Mouse (Mus musculus) 3134 (cell line): ENCODE data around the gene Tsfm.

ENCODE experiments used
- DNase-seq: peaks from one replicate; pipeline ENCODE4 v3.0.0-alpha.2; 2011; ENCODE audit warnings: low spot score; ENCODE audit not compliant: insufficient read length; ENCODE audit errors: extremely low read depth

The Tsfm gene

DNA sequence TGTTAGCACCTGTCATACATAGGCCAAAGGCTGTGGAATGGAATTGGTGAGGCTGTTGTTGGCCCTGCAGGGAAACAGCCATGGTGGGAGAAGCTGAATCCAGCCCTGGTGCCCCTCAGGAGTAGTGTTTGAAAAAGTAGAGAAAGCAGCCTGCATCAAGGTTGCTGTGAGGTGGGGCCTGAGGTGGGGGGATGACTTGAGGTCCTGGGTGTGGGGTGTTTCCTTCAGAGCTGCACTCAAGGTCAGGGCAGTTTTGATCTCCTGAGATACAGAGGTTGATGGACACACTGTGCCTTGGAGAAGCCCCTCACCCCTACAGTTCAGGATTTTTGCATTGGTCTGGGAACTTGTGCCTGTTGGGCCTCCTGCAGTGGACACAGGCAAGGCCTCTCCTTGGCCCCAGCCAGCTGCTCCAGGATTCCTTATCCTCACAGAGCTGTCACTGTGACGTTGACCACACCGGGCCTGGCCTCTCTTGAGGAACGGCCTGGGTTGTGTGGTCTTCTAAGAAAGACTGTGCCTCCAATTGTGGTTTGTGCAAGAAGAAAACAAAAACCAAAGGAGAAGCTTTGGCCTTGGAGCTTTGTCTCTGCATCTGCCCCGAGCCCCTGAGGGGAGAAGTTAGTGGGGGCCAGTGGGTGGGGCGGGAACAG lies 42.0 kb downstream of the Tsfm start:
- DNase-seq, result no peak

DNA sequence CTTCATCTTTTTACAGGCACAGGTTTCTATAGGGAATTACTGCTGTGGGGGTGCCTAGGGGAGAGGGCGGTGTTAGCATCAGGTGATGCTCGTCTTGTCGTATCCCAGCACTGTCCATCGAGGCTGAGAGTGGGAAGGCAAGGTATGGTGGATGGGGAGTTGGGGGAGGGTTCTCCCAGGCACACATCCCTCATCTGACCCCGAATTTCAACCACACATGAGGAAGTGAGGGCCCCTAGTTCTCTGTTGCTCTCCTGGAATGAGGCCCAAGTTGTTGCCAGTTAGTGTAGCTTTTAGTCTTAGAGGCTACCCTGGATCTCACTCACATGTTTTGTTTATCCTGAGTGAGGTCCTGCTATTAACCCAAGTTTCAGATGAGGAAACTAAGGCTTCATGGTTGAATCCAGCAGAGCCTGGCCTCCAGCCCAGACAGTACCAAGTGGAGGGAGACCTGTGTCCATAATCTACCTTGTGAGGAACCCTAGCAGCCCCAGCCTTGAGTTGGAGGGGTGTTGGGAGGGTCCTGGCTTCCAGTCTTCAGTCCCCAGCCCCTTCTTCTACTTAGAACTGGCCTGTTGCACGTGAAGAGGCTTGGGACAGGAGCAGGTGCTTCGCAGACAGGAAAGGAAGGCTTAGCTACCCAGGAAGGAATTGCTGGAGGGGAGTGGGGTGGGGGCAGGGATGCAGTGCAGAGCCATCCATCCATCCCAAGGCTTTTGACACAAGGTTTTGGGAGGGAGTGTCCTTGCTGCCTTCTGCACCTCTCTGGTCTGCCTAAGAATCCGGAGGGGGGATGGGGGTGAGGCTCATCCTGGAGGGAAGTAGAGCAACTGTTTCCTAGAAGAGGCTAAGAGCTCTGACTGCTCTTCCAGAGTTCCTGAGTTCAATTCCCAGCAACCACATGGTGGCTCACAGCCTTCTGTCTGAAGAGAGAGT lies 43.2 kb downstream of the Tsfm start:
- no peak for DNase-seq

DNA sequence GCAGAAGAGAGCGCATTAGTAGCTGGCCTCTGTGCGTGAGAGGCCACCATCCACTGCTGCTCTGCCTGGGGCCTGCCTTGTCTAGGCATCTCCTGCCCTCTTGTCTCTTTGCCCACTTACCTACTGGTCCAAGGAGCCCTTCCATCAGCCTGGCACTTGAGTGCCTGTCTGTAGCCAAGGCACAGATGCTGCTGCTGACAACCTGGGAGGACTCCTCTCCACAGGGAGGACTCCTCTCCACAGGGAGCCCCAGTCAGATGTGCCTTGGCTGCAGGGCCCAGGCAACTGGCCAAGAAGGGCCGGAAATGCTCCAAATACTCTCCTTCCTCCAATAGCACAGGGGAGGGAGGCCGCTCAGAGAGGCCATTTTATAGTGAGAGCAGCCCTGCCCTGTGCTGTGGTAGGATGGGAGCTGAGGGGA lies 44.1 kb downstream of the Tsfm start:
- DNase-seq, result peak; percentile 56

DNA sequence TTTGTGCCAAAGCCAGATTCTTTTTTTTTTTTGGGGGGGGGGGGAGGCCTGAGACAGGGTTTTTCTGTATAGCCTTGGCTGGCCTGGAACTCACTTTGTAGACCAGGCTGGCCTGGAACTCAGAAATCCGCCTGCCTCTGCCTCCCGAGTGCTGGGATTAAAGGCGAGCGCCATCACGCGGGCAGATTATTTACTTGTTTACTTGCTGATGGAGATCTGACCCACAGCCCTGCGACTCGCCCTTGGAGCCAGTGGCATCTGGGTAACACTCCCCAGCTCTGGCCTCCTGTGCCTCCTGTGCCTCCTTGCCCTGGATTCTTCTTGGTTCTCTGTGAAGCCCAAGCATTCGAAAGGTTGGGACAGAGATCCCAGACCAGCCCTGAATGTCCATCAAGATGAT lies 45.1 kb downstream of the Tsfm start:
- no peak for DNase-seq

DNA sequence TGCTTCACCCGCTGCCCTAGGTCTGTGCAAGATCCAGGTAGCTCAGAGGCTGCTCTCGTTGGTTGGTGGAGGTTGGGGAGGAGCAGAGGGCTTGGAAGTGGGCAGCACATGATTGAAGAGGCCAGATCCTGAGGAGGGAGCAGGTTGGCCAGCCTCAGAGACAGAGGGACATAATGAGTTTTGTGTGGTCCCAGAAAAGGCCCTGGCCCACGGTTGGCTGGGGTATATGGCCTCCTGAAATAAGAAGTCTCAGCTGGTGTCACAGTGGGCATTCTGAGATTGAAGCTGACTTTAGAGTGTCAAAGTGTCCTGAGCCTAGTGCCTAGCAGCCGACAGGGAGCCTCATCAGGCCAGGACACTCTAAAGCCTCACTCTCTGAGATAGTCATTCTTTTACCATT lies 45.5 kb downstream of the Tsfm start:
- no peak for DNase-seq

DNA sequence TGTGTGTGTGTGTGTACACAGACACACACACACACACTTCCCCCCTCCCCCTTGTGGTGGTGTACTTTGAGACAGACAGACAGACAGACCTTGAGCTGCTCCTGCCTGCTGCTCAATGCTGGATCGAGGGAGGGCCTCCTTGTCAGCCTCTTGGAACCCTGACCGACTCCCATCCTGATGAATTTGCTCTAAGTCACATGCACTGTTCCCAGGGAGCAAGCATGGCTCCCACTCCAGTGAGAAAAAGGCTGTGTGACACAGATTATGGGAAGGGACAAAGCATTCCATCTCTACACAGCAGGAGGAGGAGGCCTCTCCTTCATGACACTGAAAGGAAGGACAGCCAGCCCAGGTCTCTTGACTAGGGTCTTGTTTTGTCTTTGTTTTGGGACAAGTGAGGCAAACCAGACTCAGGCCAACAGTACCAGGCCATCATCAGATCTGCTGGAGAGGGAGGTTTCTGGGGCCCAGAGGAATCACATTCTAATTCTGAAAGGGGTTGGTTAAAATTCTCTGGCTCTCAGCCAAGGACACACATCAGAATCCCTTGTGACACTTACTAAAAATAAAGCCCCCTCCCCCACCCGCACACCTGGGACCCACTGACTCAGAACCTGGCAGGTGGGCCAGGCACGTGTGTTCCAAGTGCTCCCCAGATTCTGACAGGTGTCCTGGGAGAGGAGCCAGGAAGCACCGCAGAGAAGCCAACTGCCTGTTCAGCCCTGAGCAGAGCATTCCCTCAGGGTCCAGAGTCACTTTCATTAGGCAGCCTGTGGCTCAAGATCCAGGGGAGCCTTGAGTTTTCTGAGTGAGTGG lies 46.2 kb downstream of the Tsfm start:
- peak; percentile 57 for DNase-seq

DNA sequence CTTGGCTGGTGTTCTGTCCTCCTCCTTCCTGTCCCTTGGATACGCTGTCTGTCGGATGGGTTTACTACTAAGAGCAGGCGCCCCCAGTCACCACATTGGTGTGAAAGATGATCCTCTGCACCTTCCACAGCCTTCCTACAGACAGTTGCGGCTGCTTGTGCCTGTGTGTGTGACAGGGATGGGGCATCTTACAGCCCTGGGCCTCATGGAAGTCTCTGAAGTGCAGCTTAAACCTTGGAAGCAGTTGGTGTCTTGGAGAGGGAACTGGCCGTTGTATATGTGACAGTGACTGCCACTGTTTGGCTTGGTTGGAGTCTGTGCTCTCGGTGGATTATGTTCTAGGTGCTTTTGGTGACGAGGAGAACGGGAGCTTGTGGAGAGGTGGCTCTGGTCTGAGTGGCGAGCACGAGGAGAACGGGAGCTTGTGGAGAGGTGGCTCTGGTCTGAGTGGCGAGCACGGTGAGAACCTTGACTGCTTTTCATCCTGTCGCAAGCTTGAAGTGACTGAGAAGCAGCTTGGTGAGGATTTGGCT lies 47.4 kb downstream of the Tsfm start:
- no peak for DNase-seq

DNA sequence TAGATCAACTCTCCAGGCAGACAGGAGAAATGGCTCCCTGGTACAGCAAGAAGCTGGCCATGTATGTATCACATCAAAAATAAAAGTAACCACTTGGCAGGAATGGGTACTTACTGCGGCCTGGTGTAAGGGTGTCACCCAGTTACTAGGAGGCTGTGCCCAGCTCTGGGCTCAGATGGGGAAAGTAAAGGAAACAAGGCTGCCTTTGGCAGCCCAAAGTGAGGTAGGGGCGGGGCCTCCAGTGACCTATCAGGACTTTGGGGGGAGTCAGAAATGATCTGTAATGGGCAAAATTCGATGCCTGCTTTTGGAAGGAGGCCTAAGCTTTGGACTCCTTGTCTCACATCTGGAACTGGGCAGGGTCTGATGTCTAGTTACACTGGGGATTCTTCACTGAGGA lies 48.9 kb downstream of the Tsfm start:
- no peak for DNase-seq

DNA sequence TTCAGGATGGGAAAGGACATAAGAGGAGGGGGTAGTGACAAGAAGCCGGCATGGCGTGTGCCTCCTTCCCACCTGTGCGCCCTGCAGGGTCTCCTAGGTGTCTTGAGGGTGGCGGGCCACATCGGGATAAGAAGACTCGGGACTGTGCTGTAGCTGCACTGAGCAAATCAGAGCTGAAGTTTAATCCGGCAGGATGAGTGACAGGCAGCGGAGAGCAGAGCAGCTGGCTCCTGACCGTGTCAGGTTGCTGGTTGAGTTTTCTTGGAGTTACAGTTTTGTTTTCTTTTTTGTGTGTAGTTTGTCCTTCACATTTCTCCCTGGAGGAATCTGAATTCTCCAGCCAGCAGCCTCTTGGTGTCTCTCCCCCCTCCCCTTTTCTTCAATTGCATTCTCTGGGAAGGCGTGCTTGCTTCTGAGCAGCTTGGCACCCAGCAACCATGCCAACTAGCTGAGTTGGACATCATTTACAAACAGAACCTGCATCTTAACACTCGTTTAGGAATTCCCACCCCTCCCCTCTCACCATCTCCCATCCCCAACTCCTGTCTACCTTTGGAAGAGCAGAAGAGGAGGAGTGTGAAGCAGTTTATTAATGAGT lies 49.6 kb downstream of the Tsfm start:
- no peak for DNase-seq

DNA sequence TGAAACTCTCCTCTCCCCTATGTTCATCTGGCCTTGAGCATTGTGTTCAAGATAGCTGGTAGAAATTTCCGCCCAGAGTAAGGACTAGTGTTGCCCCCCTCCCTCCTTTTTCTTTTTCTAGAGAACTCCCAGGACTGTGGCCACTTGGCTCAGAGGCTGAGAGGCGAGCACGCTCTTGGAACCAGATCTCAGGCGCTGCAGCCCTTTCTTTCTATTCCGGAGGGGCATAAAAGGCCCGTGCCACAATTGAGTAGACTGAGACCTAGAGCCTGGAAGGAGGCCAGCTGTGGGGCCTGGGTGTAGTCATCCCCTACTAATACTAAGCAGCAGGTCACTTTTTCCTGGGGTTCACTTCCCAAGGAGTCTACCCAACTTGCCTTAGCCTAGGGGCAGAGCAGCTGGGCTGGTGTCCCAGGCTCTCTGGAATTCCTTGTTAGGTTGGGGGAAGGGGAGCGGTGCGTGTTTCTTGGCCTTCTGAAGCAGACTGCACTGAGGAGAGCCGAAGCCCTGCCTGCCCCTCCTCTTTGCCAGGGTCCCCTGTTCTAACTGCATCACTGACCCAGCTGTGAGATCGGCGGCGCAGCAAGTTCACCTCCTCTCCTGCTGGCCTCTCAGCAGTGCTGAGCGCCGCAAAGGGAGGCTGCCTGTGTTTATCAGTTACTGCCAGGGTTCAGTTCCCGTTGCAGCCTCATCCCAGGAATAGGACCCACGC lies 50.3 kb downstream of the Tsfm start:
- DNase-seq, result peak; percentile 63

DNA sequence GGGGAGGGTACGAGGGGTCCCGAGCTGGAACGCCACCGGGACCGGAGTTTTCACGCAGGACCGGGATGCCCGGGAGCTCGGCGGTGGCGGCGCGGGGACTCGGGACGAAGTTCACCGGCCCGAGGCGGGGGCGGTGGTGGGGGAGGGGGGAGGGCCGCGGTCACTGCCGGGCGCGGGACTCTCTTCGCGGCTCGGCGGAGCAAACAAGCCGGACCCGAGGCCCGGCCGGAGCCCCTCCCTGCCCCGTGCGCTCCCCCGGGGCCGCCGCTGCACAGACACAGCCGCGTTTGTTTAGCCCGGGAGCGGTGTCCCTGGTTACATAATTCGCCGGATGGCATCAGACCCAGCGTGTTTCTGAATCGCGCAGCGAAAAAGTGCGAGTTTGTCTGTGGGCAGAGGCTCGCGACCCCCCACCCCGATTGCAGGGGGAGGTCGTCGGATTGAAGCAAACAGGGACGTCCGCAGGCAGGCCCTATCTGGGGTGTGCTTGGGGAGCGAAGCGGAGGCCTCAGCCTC lies 50.9 kb downstream of the Tsfm start:
- peak; percentile 58 for DNase-seq

DNA sequence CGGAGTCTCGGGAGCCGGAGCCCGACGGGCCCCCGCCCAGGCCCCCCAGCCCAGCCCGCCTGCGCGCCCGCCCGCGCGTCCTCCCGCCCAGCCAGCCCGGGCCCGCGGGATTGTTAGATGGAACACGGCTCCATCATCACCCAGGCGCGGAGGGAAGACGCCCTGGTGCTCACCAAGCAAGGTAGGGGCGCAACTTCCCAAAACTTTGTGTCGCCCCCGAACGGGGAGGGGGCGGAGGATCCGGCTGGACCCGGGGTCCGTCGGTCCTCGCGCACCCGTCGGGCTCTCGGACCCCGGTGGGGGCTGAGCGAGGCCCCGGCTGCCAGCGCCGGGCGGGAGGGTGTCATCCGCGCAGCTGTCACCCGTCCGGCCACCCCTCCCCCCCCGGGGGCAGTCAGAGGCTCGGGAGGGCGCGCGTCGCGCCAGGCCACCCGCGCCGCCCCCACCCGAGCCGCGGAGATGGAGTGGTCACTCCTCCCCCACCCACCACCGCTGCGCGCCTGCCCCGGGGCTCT lies 51.5 kb downstream of the Tsfm start:
- peak; percentile 61 for DNase-seq

DNA sequence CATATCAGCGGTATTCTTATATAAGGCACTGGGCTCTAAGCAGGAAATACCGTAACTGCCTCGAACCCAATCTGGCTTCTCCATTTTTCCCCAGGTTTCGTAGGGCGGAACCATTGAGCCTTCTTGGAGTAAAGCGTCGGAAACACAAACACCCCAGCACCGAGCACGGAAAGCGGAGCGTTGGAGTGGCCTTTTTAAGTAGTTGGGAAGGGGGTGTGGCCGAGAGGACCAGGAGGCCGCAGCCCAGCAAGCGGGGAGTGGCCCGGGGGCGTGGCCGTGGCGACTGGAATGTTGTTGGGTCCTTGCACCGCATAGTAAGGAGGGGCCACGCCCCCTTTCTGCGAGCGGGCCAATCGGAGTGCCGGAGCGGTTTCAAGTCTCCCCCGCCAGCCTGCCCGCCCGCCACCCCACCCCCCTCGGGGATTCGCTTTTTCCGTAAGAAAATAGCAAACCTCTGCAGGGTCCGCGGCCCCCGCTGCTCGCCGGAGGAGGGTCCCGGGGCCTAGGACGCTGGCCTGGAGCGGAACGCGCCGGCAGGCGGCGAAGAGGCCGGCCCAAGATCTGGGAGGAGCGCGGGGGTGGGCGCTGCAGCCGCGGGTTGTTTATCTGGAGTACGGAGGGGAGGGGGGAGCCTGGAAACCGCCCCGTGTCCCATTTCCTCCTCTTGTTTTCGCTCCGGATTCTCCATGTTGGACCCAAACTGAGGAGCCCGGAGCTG lies 52.2 kb downstream of the Tsfm start, which contains the start of gene Ctdsp2:
Gene Ctdsp2, plus strand, starts transcription at position 441 of the 718 bp plus-strand sequence.
- peak; percentile 100 for DNase-seq

DNA sequence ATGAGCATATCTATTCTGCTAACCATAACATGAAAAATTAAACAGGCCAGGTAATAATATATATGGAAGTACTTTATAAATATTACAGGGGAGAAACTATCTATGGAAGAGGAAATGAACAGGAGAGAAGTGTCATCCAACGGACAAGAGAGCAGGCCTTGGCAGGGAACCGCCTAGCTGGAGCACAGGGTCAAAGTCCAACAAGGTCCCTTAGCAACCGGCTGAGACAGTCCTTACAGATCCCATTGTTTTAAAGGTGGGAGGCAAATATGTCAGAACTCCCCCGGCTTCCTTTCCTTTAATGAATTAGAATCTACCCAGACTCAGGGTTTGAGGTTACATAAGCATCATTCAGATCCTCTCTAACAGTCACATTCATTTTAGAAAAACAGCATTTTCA lies 53.6 kb downstream of the Tsfm start:
- no peak for DNase-seq

DNA sequence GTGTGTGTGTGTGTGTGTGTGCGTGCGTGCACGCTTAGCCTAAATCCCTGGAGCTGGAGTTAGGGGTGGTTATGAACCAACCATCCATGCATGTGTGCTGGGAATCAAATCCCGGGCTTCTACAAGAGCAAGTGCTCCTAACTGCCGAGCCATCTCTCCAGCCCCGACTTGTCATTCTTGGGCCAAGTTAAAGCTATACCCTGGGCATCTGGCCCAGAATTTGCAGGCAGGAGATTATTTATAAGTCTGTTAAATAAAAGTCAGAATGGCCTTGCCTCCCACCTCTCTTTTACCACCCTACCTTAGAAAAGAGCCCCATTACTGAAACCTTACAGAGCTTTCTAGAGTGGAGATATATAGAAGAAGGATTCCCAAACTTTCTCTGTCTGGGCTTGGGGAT lies 54.9 kb downstream of the Tsfm start:
- no peak for DNase-seq

DNA sequence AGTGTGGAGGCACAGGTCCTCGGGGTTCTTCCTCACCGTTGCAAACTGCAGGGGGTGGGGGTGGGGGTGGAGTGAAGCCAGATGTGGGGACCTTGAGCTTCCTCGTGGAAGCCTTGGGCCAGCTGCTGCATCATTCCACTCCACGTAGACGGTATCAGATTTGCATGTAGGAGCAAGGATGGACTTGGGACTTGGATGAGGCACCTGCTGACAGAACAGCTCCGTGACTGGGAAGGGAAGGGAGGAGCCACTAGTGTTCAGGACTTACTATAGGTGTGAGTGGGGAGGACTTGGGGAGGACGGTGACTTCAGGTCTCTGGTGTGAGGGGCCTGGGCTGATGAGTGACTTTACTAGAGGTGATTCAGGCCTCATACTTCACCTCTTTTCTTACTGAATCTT lies 57.7 kb downstream of the Tsfm start:
- DNase-seq, result no peak

DNA sequence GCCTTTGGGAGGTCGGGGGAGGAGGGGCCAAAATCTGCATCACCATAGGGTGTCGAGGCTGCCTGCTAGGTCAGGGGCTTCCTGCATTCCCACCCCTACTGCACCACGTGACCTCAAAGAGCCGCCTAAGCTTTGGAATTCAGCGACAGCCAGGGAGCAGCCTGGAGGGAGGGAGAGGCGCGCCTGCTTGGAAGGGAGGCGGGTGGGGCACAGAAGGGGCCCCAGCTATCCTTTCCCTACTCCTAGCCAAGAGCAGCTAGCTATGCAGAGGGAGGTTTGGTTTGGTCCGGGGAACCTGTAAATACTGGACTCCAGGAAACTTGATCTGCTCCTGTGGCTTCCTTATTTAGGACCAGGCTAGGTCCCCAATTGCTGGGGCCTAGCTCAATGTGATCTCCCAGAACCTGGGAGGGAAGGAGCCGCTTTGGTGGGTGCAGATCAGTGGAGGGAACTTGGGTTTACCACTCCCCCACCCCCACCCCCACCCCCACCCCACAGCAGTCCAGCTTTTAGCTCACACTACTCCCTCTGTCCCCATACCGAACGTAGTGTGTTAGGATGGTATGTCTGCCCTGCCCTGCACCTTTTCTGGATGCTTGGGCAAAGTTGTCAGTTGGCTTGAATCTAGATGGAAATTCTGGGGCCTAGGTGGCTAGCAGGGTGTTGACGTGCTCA lies 58.5 kb downstream of the Tsfm start:
- DNase-seq, result peak; percentile 37

DNA sequence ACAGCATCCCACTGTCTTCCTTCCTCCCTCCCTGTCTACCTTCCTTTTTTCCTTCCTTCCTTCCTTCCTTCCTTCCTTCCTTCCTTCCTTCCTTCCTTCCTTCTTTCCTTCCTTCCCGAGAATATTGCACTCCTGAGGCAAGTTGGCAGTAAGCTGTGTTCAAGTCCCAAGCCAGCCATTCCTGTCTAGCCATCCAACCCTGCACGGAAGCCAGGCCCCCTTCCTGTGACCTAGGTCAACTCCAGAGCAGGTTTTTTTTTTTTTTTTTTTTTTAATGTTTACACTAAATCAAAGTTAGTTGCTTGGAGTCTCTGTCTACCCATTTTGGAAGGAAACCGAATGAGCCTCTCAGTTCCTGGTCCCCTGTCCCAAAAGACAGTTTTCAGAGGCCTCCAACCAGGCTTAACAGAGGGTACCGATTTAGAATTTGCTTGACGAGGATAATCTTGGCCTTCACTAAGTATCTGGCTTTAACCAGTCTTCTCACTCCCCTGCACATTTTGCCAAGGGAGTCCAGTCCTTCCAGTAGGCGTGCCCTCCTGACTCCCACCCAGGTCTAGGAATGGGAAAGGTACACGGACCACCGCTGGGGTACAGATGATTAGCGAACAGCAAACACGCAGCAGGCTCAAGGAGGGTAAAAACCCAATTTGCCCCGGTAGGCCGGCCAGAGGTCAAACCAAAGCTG lies 59.1 kb downstream of the Tsfm start:
- DNase-seq, result no peak
